Mouse (Mus musculus) mesoderm, embryonic 11.5 days (tissue): ENCODE measurements around the gene Pdk2.

Experiments used
- DNase-seq: peaks from one replicate; pipeline ENCODE4 v3.0.0-alpha.2; 2012; ENCODE audit warnings: low read depth, low spot score

Pdk2 gene

DNA sequence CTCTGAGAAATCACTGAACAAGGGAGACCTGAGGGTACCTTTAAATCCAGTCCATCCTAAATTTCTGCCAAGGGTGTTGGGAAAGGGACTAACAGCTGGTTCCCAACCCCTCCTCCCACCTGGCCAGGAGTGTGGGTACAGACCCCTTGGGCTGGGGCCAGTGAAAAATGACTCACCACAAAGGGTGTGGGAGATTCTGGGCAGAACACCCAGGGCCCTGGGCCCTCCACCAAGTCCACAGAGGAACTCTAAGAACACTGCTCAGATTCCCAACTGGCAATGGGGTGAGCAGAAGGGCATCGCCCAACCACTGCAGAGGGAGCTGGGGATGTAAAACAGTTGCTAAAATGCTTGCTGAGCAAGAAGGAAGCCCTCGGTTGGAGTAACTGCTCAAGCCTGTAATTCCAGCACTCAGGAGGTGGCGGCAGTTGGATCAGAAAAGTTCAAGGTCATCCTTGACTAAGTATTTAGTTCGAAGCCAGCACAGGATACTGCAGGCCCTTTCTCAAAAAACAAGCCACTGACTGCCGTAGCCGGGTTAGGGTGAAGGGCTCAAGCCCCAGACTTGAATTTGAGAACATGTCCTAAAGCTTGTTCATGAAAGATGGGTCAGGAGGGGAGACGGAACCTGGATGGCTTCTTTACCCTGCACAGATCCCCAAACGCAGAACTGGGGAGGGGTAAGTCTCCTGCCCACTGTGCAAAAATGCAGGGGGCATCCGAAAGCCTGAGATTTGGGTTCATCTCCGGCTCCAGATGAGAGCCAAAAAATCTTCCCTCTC, 52.2 kb downstream of the Pdk2 start:
- no peak for DNase-seq

DNA sequence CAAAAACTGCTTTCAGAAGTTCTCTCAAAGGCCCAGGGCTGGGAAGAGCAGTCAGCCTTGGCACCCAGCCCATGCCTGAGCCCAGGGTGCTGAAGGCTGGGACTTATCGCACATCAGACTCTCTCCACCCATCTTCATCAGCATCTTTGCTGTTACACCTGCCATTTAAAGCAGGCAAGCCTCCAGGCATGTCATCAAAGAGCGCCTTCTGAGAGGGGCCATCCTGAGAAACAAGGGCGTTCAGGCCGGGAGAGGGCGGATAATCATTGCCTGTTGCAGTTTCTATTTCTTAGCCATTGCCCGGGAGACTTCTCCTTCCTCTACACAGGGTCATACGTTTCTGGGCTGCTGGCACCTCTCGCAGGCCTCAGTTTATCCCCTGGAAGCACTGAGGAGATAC, 53.3 kb downstream of the Pdk2 start:
- no peak for DNase-seq

DNA sequence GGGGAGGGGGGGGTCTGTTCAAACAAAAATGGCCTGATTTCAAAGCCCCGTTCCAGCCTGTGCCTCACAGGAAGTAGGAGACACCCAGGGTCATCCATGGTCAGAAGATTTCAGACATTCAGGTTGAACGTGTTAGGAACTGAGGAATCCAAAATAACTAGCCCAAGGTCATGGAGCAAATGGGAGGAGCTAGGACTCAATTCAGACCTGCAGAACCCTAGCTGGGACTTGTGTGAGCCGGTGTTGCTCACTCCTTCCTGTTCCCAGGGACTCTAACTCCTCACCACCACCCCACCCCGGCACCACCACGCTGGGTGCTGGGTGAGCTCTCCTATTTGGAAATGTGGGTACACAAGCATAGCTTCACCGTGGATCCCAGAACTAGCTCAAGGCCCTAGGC, 53.8 kb downstream of the Pdk2 start:
- no peak for DNase-seq

DNA sequence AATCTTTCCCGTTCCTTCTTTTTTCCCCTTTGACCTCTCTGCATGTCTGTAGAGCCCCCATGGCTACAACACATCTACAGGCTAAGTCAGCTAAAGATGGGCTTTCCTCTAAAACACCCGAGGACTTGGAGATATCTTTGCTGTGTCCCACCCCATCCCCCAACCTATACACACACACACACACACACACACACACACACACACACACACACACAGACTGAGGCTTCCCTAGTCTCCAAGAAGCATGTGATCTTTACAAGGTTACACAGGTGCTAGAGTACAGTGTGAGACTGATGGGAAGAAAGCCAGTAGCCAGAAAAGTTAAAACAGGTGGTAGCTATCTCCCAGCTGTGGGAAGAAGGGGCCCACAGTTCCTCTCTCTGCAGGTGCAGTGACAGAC, 54.7 kb downstream of the Pdk2 start:
- no peak for DNase-seq

DNA sequence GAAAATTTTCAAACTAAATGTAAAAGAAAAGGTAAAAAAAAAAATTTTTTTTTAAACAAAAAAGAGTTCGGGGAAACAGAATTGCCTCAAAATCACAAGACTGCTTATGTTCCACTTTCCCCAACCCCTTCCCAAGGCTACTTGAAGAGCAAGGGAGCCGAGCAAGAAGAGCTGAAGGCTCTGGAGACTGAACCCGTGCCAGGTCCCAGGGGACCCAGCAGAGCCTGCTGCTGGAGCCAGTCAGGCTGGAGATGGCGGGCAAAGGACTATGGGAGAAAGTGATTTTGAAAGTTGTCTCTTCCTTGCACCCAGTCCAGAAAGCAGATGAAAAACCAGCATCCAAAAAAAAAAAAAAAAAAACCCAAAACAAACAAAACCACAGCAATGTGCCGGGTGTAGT, 55.3 kb downstream of the Pdk2 start:
- DNase-seq, result no peak

DNA sequence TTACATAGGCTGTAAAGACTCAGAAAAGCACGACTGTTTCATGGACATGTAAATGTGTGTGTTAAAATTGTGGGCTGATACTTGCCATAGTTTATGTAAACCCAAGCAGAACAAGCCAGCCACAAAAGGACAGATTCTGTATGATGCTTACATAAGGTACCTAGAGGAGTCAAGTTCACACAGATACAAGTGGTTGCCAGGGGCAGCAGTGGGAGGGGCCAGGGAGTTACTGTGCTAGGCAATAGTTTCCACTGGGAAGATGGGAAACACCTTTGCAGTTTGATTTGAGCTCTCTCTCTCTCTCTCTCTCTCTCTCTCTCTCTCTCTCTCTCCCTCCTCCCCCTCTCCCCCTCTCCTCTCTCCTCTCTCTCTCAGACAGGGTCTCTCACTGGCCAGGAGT, 56.0 kb downstream of the Pdk2 start:
- DNase-seq, result no peak

DNA sequence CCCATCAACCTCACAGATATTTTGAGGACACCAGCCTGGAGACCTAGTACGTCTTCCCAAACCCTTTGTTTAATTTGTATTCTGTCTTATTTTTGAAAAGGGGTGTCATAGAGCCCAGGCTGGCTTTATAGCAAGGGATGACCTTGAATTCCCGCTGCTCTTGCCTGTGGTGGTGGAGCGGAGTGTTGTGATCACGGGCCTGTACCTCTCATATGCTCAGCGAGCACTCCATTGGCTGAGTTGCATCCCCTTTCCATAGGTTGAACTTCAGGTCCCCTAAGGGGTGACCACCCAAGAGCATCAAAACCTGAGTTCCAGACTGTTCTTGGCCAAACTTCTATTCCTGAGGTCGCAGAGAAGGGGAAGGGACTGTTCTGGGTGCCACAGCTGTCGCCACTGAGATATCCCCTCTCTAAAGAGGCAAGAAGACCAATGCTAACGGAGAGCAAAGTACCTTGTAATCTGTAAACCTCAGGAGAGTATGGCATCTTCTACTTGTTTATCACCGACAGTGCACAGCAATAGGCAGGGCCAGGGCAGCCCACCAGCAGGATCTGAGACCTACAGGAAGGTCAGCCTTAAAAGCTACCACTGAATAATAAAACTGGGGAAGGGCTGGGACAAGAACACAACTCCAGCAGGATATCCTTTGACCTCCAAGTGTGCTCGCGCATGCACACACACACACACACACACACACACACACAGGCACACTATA, 61.5 kb downstream of the Pdk2 start:
- DNase-seq, result no peak

DNA sequence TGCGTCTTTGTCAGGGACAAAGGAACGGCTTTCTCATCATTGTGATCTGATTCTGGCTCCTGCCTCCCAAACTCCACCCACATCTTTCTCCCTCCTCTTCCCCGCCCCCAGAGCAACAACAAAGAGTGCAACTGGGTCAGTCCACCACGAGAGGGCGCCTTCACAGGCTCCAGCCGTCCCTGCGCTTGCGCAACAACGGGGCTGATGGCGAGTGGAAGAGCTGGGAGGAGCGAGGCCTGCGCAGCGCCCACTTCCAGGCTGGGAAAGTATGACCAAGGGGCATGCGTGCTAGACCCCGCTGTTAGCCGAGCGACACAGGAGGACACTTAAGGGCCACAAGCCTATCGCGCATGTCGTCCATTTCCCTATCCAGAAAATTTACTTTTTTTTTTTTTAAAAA, 62.2 kb downstream of the Pdk2 start:
- peak; percentile 98 for DNase-seq

DNA sequence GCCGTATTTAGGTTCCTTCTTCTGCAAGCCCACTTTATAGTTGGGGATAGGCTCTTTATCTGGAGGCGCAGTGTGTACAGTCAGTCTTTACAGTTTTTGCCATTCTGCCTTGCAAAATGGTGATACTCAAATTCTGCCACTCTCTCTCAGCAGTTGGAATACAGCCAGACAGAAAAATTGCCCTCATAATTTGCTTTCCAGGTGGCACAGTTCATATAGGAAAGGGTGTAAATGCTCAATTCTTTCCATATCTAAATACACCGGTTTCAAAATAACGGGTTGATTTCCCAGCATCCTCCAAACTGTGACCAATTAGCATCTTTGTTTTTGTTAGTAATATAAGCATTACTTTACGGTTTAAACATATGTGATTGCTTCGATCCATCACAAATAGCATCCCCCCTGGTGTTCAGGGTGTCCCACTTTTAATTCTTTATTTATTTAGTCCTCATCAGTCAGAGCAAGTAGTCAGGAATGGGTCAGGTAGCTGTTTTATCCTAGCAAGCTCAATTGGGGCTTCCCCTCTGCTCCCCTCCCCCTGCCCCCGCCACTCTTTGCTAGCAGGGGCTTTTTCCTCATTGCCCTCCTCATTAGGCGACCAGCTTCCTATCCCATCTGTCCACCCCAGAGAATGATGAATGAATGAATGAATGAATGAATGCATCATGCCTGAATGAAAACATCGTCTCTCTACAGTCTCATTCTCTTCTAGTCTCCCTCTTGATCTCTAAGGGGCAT, 62.8 kb downstream of the Pdk2 start:
- no peak for DNase-seq
